24 mouse cellular contexts compared by ENCODE assay signal in genomic region chr4:9011952-9012351, GRCm38 (mm10).
DNase-seq lines count a peak whose midpoint lies in the region; ATAC-seq lines count a peak whose summit lies in the region.
"Had no signal": no experiment of that assay in that cellular context is flagged by ENCODE, and none has a peak within 500 bp of the region (broad histone marks: within the 10 kb centered on the region; RNA-seq: fewer than 3 reads in every experiment).

No protein-coding gene starts in this region.

- H3K4me3 ChIP-seq in forebrain, embryonic 15.5 days = no peak overlapping the region
- no peak overlapping the region for H3K4me3 ChIP-seq in forebrain, embryonic 10.5 days
- H3K4me3 ChIP-seq in midbrain, embryonic 15.5 days = no peak overlapping the region
- H3K4me3 ChIP-seq in midbrain, embryonic 14.5 days (replicated peaks; ENCODE audit: low read depth, low read length) = no peak overlapping the region
- H3K4me3 ChIP-seq: erythroblast, embryonic 14.5 days; hindbrain, embryonic 12.5 days; kidney, embryonic 15.5 days; layer of hippocampus, adult 2 months; left cerebral cortex, adult 2 months; limb, embryonic 12.5 days; lung, embryonic 15.5 days had no signal

- no peaks in the 10 kb centered on the region for H3K27me3 ChIP-seq in forebrain, embryonic 15.5 days
- H3K27me3 ChIP-seq in forebrain, embryonic 10.5 days (ENCODE audit: poor library complexity, severe bottlenecking) = peaks cover 11% of the 10 kb centered on the region
- H3K27me3 ChIP-seq in midbrain, embryonic 15.5 days (replicated peaks) = no peaks in the 10 kb centered on the region
- no peaks in the 10 kb centered on the region for H3K27me3 ChIP-seq in midbrain, embryonic 14.5 days (ENCODE audit: control insufficient read depth, insufficient read depth, low read length)
- H3K27me3 ChIP-seq: hindbrain, embryonic 12.5 days; lung, embryonic 15.5 days; Patski had no signal

- peak; percentile 55 for DNase-seq in cerebellum, adult 9-10 months
- DNase-seq in forebrain, embryonic 10.5 days (ENCODE audit: extremely low spot score, low spot score) = no peak
- DNase-seq in midbrain, embryonic 14.5 days = no peak
- DNase-seq in cerebellum, postnatal 25 days = peak; percentile 48 to 52
- no peak for DNase-seq in right cerebral cortex, adult 18-20 months
- DNase-seq: adrenal gland, postnatal 10 days; gastrocnemius, postnatal 14 days; heart, postnatal 14 days; kidney, adult 18-20 months; kidney, postnatal 36 days; spleen, adult 18-20 months; thymus, postnatal 25 days had no signal

- H3K9ac ChIP-seq in forebrain, embryonic 15.5 days (replicated peaks) = no peak overlapping the region
- no peak overlapping the region for H3K9ac ChIP-seq in midbrain, embryonic 15.5 days
- no peak overlapping the region for H3K9ac ChIP-seq in midbrain, embryonic 14.5 days (replicated peaks; ENCODE audit: low read length)
- H3K9ac ChIP-seq: hindbrain, embryonic 12.5 days; limb, embryonic 12.5 days; lung, embryonic 15.5 days had no signal

- ATAC-seq in cerebellum, adult (ENCODE audit: insufficient number of reproducible peaks, low FRiP score, low TSS enrichment) = no peak
- ATAC-seq in forebrain, embryonic 15.5 days (replicated peaks) = no peak
- no peak for ATAC-seq in midbrain, embryonic 15.5 days (replicated peaks)
- ATAC-seq in midbrain, embryonic 14.5 days (ENCODE audit: low FRiP score, low TSS enrichment) = no peak
- ATAC-seq: Patski had no signal

- H3K9me3 ChIP-seq in forebrain, embryonic 15.5 days = no peaks in the 10 kb centered on the region
- no peaks in the 10 kb centered on the region for H3K9me3 ChIP-seq in forebrain, embryonic 10.5 days
- no peaks in the 10 kb centered on the region for H3K9me3 ChIP-seq in midbrain, embryonic 15.5 days
- H3K9me3 ChIP-seq in midbrain, embryonic 14.5 days (ENCODE audit: control insufficient read depth, low read length) = no peaks in the 10 kb centered on the region
- H3K9me3 ChIP-seq: hindbrain, embryonic 12.5 days; kidney, embryonic 15.5 days; limb, embryonic 12.5 days; lung, embryonic 15.5 days had no signal

- 22% methylated on average over 3 of the region's 3 CpGs for WGBS in forebrain, embryonic 15.5 days
- 72% methylated on average over 3 of the region's 3 CpGs for WGBS in forebrain, embryonic 10.5 days
- WGBS in midbrain, embryonic 15.5 days = 48% methylated on average over 3 of the region's 3 CpGs
- WGBS in midbrain, embryonic 14.5 days = 60% methylated on average over 3 of the region's 3 CpGs

- no peaks in the 10 kb centered on the region for H3K36me3 ChIP-seq in forebrain, embryonic 15.5 days
- no peaks in the 10 kb centered on the region for H3K36me3 ChIP-seq in forebrain, embryonic 10.5 days (replicated peaks)
- H3K36me3 ChIP-seq in midbrain, embryonic 15.5 days (replicated peaks) = no peaks in the 10 kb centered on the region
- H3K36me3 ChIP-seq in midbrain, embryonic 14.5 days (ENCODE audit: control insufficient read depth, insufficient read depth, low read length) = no peaks in the 10 kb centered on the region
- H3K36me3 ChIP-seq: hindbrain, embryonic 12.5 days; kidney, embryonic 15.5 days; limb, embryonic 12.5 days; lung, embryonic 15.5 days had no signal

- no peak overlapping the region for H3K4me2 ChIP-seq in forebrain, embryonic 15.5 days (replicated peaks)
- H3K4me2 ChIP-seq in midbrain, embryonic 15.5 days = no peak overlapping the region
- no peak overlapping the region for H3K4me2 ChIP-seq in midbrain, embryonic 14.5 days (ENCODE audit: low read length)
- H3K4me2 ChIP-seq: lung, embryonic 15.5 days; midbrain, embryonic 11.5 days had no signal

- peaks cover 53% of the 10 kb centered on the region for H3K4me1 ChIP-seq in forebrain, embryonic 15.5 days
- peaks cover 59% of the 10 kb centered on the region for H3K4me1 ChIP-seq in forebrain, embryonic 10.5 days
- H3K4me1 ChIP-seq in midbrain, embryonic 15.5 days = peaks cover 46% of the 10 kb centered on the region
- H3K4me1 ChIP-seq in midbrain, embryonic 14.5 days (ENCODE audit: control insufficient read depth, insufficient read depth, low read length) = peaks cover 34% of the 10 kb centered on the region

- peak overlapping the region; percentile 76 for H3K27ac ChIP-seq in forebrain, embryonic 15.5 days (replicated peaks)
- H3K27ac ChIP-seq in forebrain, embryonic 10.5 days = no peak overlapping the region
- H3K27ac ChIP-seq in midbrain, embryonic 15.5 days = peak overlapping the region; percentile 55; the same call in 1 of the 2 replicates
- H3K27ac ChIP-seq in midbrain, embryonic 14.5 days (replicated peaks; ENCODE audit: low read depth, low read length) = no peak overlapping the region; the same call in 1 of the 2 replicates
- H3K27ac ChIP-seq: kidney, embryonic 15.5 days; layer of hippocampus, adult 2 months; left cerebral cortex, adult 2 months; lung, embryonic 15.5 days had no signal

Comparison
In these comparisons a context has a peak if more than half of its experiments do, and no peak if none do; other contexts are left out.
1. H3K27ac ChIP-seq: peak in forebrain, embryonic 15.5 days (single experiment) and midbrain, embryonic 15.5 days (single experiment); none in forebrain, embryonic 10.5 days (single experiment) and midbrain, embryonic 14.5 days (single experiment).
2. DNase-seq: peak in cerebellum, adult 9-10 months (single experiment) and cerebellum, postnatal 25 days (2 of 2); none in forebrain, embryonic 10.5 days (single experiment), midbrain, embryonic 14.5 days (single experiment) and right cerebral cortex, adult 18-20 months (single experiment).